Mouse (Mus musculus) thymus, adult 2 months (tissue): ENCODE measurements at regions not wholly inside any gene's neighbourhood (a gene's known extent, or its start where the extent isn't known, plus 50 kb on each side); places are given as distances from the start of the nearest gene placed in this dataset.

ENCODE experiments used
- CTCF ChIP-seq: fragments of 200-500 bp; IDR thresholded peaks from 2 replicates; pipeline ENCODE4 v1.5.1; 2012; ENCODE audit warnings: mild to moderate bottlenecking, control low read depth, low read length, moderate library complexity, borderline replicate concordance; ENCODE audit not compliant: control insufficient read depth, poor library complexity, insufficient read depth; ENCODE audit errors: extremely low read depth
- POLR2A ChIP-seq: fragments of 200-500 bp; IDR thresholded peaks from 2 replicates; pipeline ENCODE4 v1.6.1; 2012; ENCODE audit warnings: mild to moderate bottlenecking, low read length, control low read depth, moderate library complexity; ENCODE audit not compliant: control insufficient read depth, poor library complexity, insufficient read depth; ENCODE audit errors: extremely low read depth

DNA sequence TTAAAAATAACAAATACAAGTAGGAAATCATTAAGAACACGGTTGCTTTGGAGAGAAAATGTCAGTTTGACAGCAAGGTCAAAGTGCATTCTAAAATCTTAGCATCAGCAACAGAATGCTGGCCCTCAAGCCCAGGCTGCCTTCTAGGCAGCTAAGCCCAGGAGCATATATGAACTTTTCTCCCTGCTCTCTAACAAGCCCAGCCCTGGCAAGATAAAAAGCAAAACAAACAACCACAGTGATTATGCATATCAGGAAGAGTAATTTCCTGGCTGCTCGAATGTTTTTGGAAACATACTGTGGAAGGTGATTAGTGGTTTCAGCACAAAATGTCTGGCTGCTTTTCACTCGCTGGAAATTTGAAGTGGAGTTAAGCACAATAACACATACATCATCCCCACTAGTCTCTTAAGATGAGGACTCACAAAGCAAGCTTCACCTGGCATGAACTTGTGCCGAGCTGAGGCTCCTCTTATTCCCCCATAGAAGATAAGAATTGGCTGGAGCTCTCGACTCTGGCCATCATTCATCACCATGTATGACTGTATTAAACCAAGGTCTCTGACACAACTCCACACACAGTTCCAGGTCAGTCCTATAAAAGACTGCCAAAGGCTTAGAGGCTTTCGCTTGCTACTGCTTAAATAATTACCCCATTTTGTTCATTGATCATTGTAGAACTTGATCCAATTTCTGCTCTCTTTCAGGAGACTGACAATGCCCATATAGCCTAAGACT lies 574.0 kb downstream of the Rps29 start:
- TF ChIP-seq CTCF: no peak
- TF ChIP-seq POLR2A: no peak
